In the genomic region with DNA sequence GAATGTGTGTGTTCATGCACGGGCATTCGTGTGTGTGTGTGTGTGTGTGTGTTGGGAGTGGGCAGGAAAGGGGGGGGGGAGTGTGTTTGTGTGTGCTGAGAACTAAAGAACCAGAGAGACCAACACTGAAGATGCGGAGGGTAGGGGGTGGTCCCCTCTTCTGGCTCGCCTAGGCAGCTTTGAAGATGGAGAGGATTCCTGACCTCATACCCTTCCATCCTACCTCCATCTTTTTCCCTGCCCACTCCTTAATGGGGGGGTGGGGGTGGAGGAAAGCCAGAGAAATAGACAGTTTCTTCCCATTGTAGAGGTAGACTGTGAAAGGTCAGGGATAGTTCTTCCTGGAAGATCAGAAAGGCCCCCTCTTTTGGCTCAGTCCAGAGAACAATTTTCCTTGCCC, we compare ENCODE assay signal across 1 mouse cellular context.
TF ChIP-seq lines count a peak whose summit lies in the region.

No protein-coding gene starts in this region.

TF ChIP-seq in MEL, 35 proteins besides CTCF, POLR2A, EP300 and RAD21:
- TF ChIP-seq GATA1 (IDR thresholded peaks at IDR 0.05; ENCODE audit: low read depth, low read length) (no peak), POLR2AphosphoS2 (IDR thresholded peaks at IDR 0.05; ENCODE audit: low read length) (no peak), MAX (IDR thresholded peaks at IDR 0.05; ENCODE audit: low read length) (no peak), E2F4 (IDR thresholded peaks at IDR 0.05; ENCODE audit: borderline replicate concordance, low read depth, low read length) (no peak), ETS1 (IDR thresholded peaks at IDR 0.05; ENCODE audit: low read depth, low read length) (no peak), SIN3A (IDR thresholded peaks at IDR 0.05; ENCODE audit: low read length) (no peak), GABPA (IDR thresholded peaks at IDR 0.05; ENCODE audit: low read depth, low read length) (no peak), TAL1 (IDR thresholded peaks at IDR 0.05; ENCODE audit: low read length) (no peak), CHD2 (IDR thresholded peaks at IDR 0.05; ENCODE audit: low read length) (no peak), UBTF (IDR thresholded peaks at IDR 0.05; ENCODE audit: borderline replicate concordance, insufficient read depth, low read depth, low read length) (no peak), MXI1 (IDR thresholded peaks at IDR 0.05; ENCODE audit: low read depth, low read length) (no peak), BHLHE40 (IDR thresholded peaks at IDR 0.05; ENCODE audit: borderline replicate concordance, low read depth, low read length) (no peak), NELFE (IDR thresholded peaks at IDR 0.05; ENCODE audit: low read depth, low read length) (no peak), TBP (IDR thresholded peaks at IDR 0.05; ENCODE audit: low read depth, low read length) (no peak), ZNF384 (IDR thresholded peaks at IDR 0.05; ENCODE audit: low read depth, low read length) (no peak)
